Mouse (Mus musculus) large intestine, adult 2 months (tissue): ENCODE measurements around the gene Dach2. TPM values are rescaled to one million over a fixed set of nuclear protein-coding genes. Genes with fewer than 3 reads are reported as not detected.

ENCODE experiments used
- polyA plus RNA-seq: library from polyadenylated mRNA; depleted of rRNA; stranded (reverse); fragments of >200 nt; gene quantifications from 2 replicates; pipeline ENCODE4 v1.2.3, GENCODE M21; 2012; rRNA removed

Dach2 gene
- polyA plus RNA-seq, 1 experiment = 0.16 TPM

Other genes starting within 250 kb of the Dach2 start
- gene Chm, start 112.0 kb upstream of the Dach2 start, polyA plus RNA-seq = 1.2 and 1.4 TPM in 2 replicates